Mouse (Mus musculus) MEL (cell line): Measurements from ENCODE around the gene Arl4a. TPM values are rescaled to one million over a fixed set of nuclear protein-coding genes. Genes with fewer than 3 reads are reported as not detected.

Experiments used
- DNase-seq: peaks from one replicate; pipeline ENCODE4 v3.0.0; 2011; ENCODE audit warnings: low read depth, low spot score
- H3K27ac ChIP-seq: 2 replicates; pipeline ENCODE4 v1.5.1; 2012; ENCODE audit warnings: low read depth, mild to moderate bottlenecking, control low read depth, low read length, moderate library complexity; ENCODE audit not compliant: control insufficient read depth
- H3K27me3 ChIP-seq, 2 experiments: fragments of 150-350 bp in 1 of 2; sonication (generic) in 1 of 2; 2 replicates each; pipeline ENCODE4 v1.6.1; 2012; ENCODE audit warnings: low read length in 2 of 2, mild to moderate bottlenecking in 2 of 2, improper control_type of control experiment in 1 of 2, moderate library complexity in 1 of 2; ENCODE audit not compliant: insufficient read depth in 2 of 2, control insufficient read depth in 1 of 2
- H3K36me3 ChIP-seq, 2 experiments: 2 replicates each; pipeline ENCODE4 v1.6.1; 2012 to 2014; ENCODE audit warnings: low read length in 2 of 2, improper control_type of control experiment in 1 of 2, inconsistent platforms in 1 of 2, mild to moderate bottlenecking in 1 of 2; ENCODE audit not compliant: insufficient read depth in 2 of 2, control insufficient read depth in 1 of 2
- H3K4me1 ChIP-seq, 2 experiments: fragments of 150-350 bp in 1 of 2; sonication (generic) in 1 of 2; 2 replicates each; pipeline ENCODE4 v1.6.1; 2012; ENCODE audit warnings: low read length in 2 of 2, improper control_type of control experiment in 1 of 2, mild to moderate bottlenecking in 1 of 2; ENCODE audit not compliant: insufficient read depth in 2 of 2, control insufficient read depth in 1 of 2
- H3K4me3 ChIP-seq, 2 experiments: fragments of 150-350 bp in 1 of 2; sonication (generic) in 1 of 2; 2 replicates each; pipeline ENCODE4 v1.5.1; 2012; ENCODE audit warnings: low read depth in 2 of 2, low read length in 2 of 2, mild to moderate bottlenecking in 2 of 2, moderate library complexity in 2 of 2, control low read depth in 1 of 2, improper control_type of control experiment in 1 of 2; ENCODE audit not compliant: control insufficient read depth in 1 of 2, insufficient read depth in 1 of 2
- H3K79me2 ChIP-seq: 2 replicates; pipeline ENCODE4 v1.6.1; 2012; ENCODE audit warnings: mild to moderate bottlenecking, low read length, moderate library complexity; ENCODE audit not compliant: control insufficient read depth, poor library complexity, insufficient read depth
- H3K9ac ChIP-seq: 2 replicates; pipeline ENCODE4 v1.6.1; 2012; ENCODE audit warnings: low read depth, mild to moderate bottlenecking, control low read depth, low read length, moderate library complexity; ENCODE audit not compliant: control insufficient read depth, poor library complexity, severe bottlenecking
- H3K9me3 ChIP-seq: fragments of 150-350 bp; sonication (generic); replicated peaks from 2 replicates; pipeline ENCODE4 v1.6.1; 2012; ENCODE audit warnings: mild to moderate bottlenecking, low read length, improper control_type of control experiment, moderate library complexity; ENCODE audit not compliant: insufficient read depth
- BHLHE40 ChIP-seq: IDR thresholded peaks from 2 replicates; pipeline ENCODE4 v1.6.1; 2012; ENCODE audit warnings: low read depth, mild to moderate bottlenecking, inconsistent platforms, low read length, improper control_type of control experiment, borderline replicate concordance
- CHD1 ChIP-seq: IDR thresholded peaks from 2 replicates; pipeline ENCODE4 v1.6.1; 2012; ENCODE audit warnings: low read depth, mild to moderate bottlenecking, inconsistent platforms, low read length, improper control_type of control experiment
- CTCF ChIP-seq, 3 experiments: IDR thresholded peaks in 2 of 3; conservative IDR thresholded peaks in 1 of 3; 2 replicates each; pipeline ENCODE4 v1.5.1; 2011 to 2012; ENCODE audit warnings: low read length in 3 of 3, low read depth in 2 of 3, mild to moderate bottlenecking in 2 of 3, improper control_type of control experiment in 1 of 3, inconsistent platforms in 1 of 3, mixed read lengths in 1 of 3, moderate library complexity in 1 of 3; ENCODE audit not compliant: control insufficient read depth in 1 of 3, insufficient read depth in 1 of 3, poor library complexity in 1 of 3, severe bottlenecking in 1 of 3
- ELF1 ChIP-seq: IDR thresholded peaks from 2 replicates; pipeline ENCODE4 v1.6.1; 2014; ENCODE audit warnings: low read depth, mild to moderate bottlenecking, inconsistent platforms, low read length, improper control_type of control experiment, moderate library complexity
- ETS1 ChIP-seq: IDR thresholded peaks from 2 replicates; pipeline ENCODE4 v1.6.1; 2012; ENCODE audit warnings: low read depth, mild to moderate bottlenecking, inconsistent platforms, low read length, improper control_type of control experiment, moderate library complexity
- GATA1 ChIP-seq: IDR thresholded peaks from 2 replicates; pipeline ENCODE4 v1.6.1; 2011; ENCODE audit warnings: low read depth, low read length, improper control_type of control experiment
- HCFC1 ChIP-seq: IDR thresholded peaks from 2 replicates; pipeline ENCODE4 v1.6.1; 2012; ENCODE audit warnings: low read depth, mild to moderate bottlenecking, inconsistent platforms, low read length, improper control_type of control experiment, moderate library complexity
- KAT2A ChIP-seq: conservative IDR thresholded peaks from 2 replicates; pipeline ENCODE4 v1.6.1; 2012; ENCODE audit warnings: low read depth, low read length, improper control_type of control experiment, inconsistent platforms
- MAX ChIP-seq: IDR thresholded peaks from 2 replicates; pipeline ENCODE4 v1.6.1; 2011; ENCODE audit warnings: low read length, improper control_type of control experiment
- MAZ ChIP-seq: IDR thresholded peaks from 2 replicates; pipeline ENCODE4 v1.6.1; 2012; ENCODE audit warnings: low read depth, mild to moderate bottlenecking, inconsistent platforms, low read length, improper control_type of control experiment
- MXI1 ChIP-seq: IDR thresholded peaks from 2 replicates; pipeline ENCODE4 v1.6.1; 2011; ENCODE audit warnings: mild to moderate bottlenecking, low read depth, low read length, improper control_type of control experiment
- MYC ChIP-seq: IDR thresholded peaks from 2 replicates; pipeline ENCODE4 v1.6.1; 2011; ENCODE audit warnings: low read depth, mild to moderate bottlenecking, low read length, improper control_type of control experiment, moderate library complexity
- NELFE ChIP-seq: IDR thresholded peaks from 2 replicates; pipeline ENCODE4 v1.6.1; 2011; ENCODE audit warnings: low read depth, low read length, improper control_type of control experiment
- NRF1 ChIP-seq: IDR thresholded peaks from 2 replicates; pipeline ENCODE4 v1.6.1; 2014; ENCODE audit warnings: low read depth, mild to moderate bottlenecking, inconsistent platforms, low read length, improper control_type of control experiment, moderate library complexity; ENCODE audit not compliant: poor library complexity, insufficient read depth, severe bottlenecking
- POLR2A ChIP-seq, 2 experiments: IDR thresholded peaks; 2 replicates each; pipeline ENCODE4 v1.6.1; 2011 to 2012; ENCODE audit warnings: low read length in 2 of 2, mild to moderate bottlenecking in 2 of 2, control low read depth in 1 of 2, improper control_type of control experiment in 1 of 2, low read depth in 1 of 2, moderate library complexity in 1 of 2; ENCODE audit not compliant: control insufficient read depth in 1 of 2, insufficient read depth in 1 of 2, poor library complexity in 1 of 2
- POLR2AphosphoS2 ChIP-seq: IDR thresholded peaks from 2 replicates; pipeline ENCODE4 v1.6.1; 2011; ENCODE audit warnings: low read length, improper control_type of control experiment
- SIN3A ChIP-seq: IDR thresholded peaks from 2 replicates; pipeline ENCODE4 v1.6.1; 2012; ENCODE audit warnings: low read length, improper control_type of control experiment, inconsistent platforms
- TAL1 ChIP-seq: IDR thresholded peaks from 2 replicates; pipeline ENCODE4 v1.6.1; 2012; ENCODE audit warnings: mild to moderate bottlenecking, inconsistent platforms, low read length, moderate library complexity, mixed read lengths
- TBP ChIP-seq: IDR thresholded peaks from 2 replicates; pipeline ENCODE4 v1.8.0; 2011; ENCODE audit warnings: low read depth, low read length, improper control_type of control experiment
- UBTF ChIP-seq: IDR thresholded peaks from 2 replicates; pipeline ENCODE4 v1.6.1; 2012; ENCODE audit warnings: low read depth, mild to moderate bottlenecking, inconsistent platforms, low read length, improper control_type of control experiment, moderate library complexity, borderline replicate concordance; ENCODE audit not compliant: insufficient read depth
- USF1 ChIP-seq: IDR thresholded peaks from 2 replicates; pipeline ENCODE4 v1.6.1; 2014; ENCODE audit warnings: low read depth, mild to moderate bottlenecking, inconsistent platforms, low read length, improper control_type of control experiment, moderate library complexity
- ZKSCAN1 ChIP-seq: IDR thresholded peaks from 2 replicates; pipeline ENCODE4 v1.6.1; 2012; ENCODE audit warnings: low read depth, mild to moderate bottlenecking, inconsistent platforms, low read length, improper control_type of control experiment, moderate library complexity
- ZMIZ1 ChIP-seq: IDR thresholded peaks from 2 replicates; pipeline ENCODE4 v1.6.1; 2012; ENCODE audit warnings: low read depth, mild to moderate bottlenecking, inconsistent platforms, low read length, improper control_type of control experiment, moderate library complexity
- polyA plus RNA-seq, 2 experiments: library from polyadenylated mRNA; stranded (reverse) in 1 of 2; unstranded in 1 of 2; fragments of >175 nt in 1 of 2; fragments of >200 nt in 1 of 2; gene quantifications; 2 replicates each; pipeline versions ENCODE4 v1.2.1 to v1.2.4; 2012; ENCODE audit warnings: low replicate concordance in 2 of 2, low read depth in 1 of 2; ENCODE audit not compliant: insufficient read length in 2 of 2, insufficient read depth in 1 of 2, missing spikeins in 1 of 2
- total RNA-seq: library from RNA; depleted of rRNA; stranded (reverse); fragments of 300-350 nt; gene quantifications from 2 replicates; pipeline ENCODE4 v1.2.3, GENCODE M21; 2012; rRNA removed

The Arl4a gene
- 26.9 and 29.8 TPM in 2 replicates for total RNA-seq
- 10 to 100 TPM in 1 of 2 experiments, not detected in 1; 25.6 TPM for polyA plus RNA-seq

GRCm38 (mm10) chr12:40037876-40038463 lies at the start of gene Arl4a:
Gene Arl4a (minus strand): TSS chr12:40038025.
- peak within 1 kb of the TSS; percentile 86 for H3K27ac ChIP-seq
- H3K9me3 ChIP-seq = no peaks in the 10 kb centered on the region
- DNase-seq = peak; percentile 92
- no peaks in the 10 kb centered on the region for H3K27me3 ChIP-seq
- peak within 1 kb of the TSS; percentile 85 to 96 for H3K4me3 ChIP-seq
- peaks cover 24% of the 10 kb centered on the region for H3K79me2 ChIP-seq
- TF ChIP-seq KAT2A = no peak
- peak; percentile 93 for TF ChIP-seq MXI1
- TF ChIP-seq POLR2AphosphoS2 = no peak
- TF ChIP-seq TBP = no peak
- peak; percentile 60 for TF ChIP-seq USF1
- TF ChIP-seq TAL1 = no peak
- peak; percentile 69 for TF ChIP-seq MAX
- no peak; the same call in 1 of the 2 replicates for TF ChIP-seq NELFE
- peak; percentile 61 for TF ChIP-seq NRF1
- TF ChIP-seq SIN3A = peak; percentile 82
- no peak for TF ChIP-seq CTCF (IDR thresholded peaks at IDR 0.05 in 2 of 3, conservative IDR thresholded peaks at IDR 0.05 in 1 of 3; ENCODE audit: control insufficient read depth in 1 of 3, insufficient read depth in 1 of 3, low read depth in 2 of 3, low read length in 3 of 3, poor library complexity in 1 of 3, severe bottlenecking in 1 of 3)
- peak; percentile 64 for TF ChIP-seq ETS1
- TF ChIP-seq CHD1 = no peak
- no peak for TF ChIP-seq ZKSCAN1
- no peak for TF ChIP-seq GATA1
- 0 out of 2 replicates have a peak, but pooled peaks have one; percentile 50 for TF ChIP-seq MYC
- peak in 1 of 2 experiments; percentile 42; a peak in 2 of 4 replicates for TF ChIP-seq POLR2A (IDR thresholded peaks at IDR 0.05; ENCODE audit: control insufficient read depth in 1 of 2, insufficient read depth in 1 of 2, low read depth in 1 of 2, low read length in 2 of 2, poor library complexity in 1 of 2)
- TF ChIP-seq UBTF = no peak
- TF ChIP-seq BHLHE40 = peak; percentile 98
- peak; percentile 52; the same call in 1 of the 2 replicates for TF ChIP-seq HCFC1
- no peak; the same call in 1 of the 2 replicates for TF ChIP-seq ZMIZ1
- no peak; the same call in 1 of the 2 replicates for TF ChIP-seq MAZ
- peak; percentile 53; the same call in 1 of the 2 replicates for TF ChIP-seq ELF1
- peaks cover 5 to 12% of the 10 kb centered on the region in 2 experiments; a peak in 3 of 4 replicates for H3K36me3 ChIP-seq
- no peaks in the 10 kb centered on the region; a peak in 1 of 4 replicates for H3K4me1 ChIP-seq
- peak within 1 kb of the TSS; percentile 86 for H3K9ac ChIP-seq
